Mouse (Mus musculus): Measurements from ENCODE around the gene Pdxk. TPM values are rescaled to one million over a fixed set of nuclear protein-coding genes. Genes with fewer than 3 reads are reported as not detected.

Gene Pdxk
- polyA plus RNA-seq, 1 experiment from 2014 or later = 13.0 TPM

- Histone ChIP-seq H3K27ac (peak overlapping the region; percentile 67), H3K36me3 (replicated peaks) (no peaks in the 10 kb centered on the region), H3K27me3 (ENCODE audit: poor library complexity, severe bottlenecking) (peaks cover 9% of the 10 kb centered on the region; the same call in 1 of the 2 replicates), H3K9me3 (no peaks in the 10 kb centered on the region), H3K4me3 (no peak overlapping the region; the same call in 1 of the 2 replicates), H3K4me1 (peaks cover 20% of the 10 kb centered on the region)
- DNase-seq (ENCODE audit: extremely low spot score, low spot score) = no peak
- 34% methylated on average over 15 of the region's 15 CpGs for WGBS
Observed at GRCm38 (mm10) chr10:78470582-78471313, 6.0 kb upstream of the Pdxk start.

GRCm38 (mm10) chr10:78467761-78468310 is 3.1 kb upstream of the Pdxk start:
- no peak for DNase-seq (ENCODE audit: extremely low spot score, low spot score)
- Histone ChIP-seq H3K4me3 (no peak overlapping the region), H3K4me1 (peaks cover 46% of the 10 kb centered on the region), H3K36me3 (replicated peaks) (no peaks in the 10 kb centered on the region), H3K9me3 (no peaks in the 10 kb centered on the region), H3K27ac (no peak overlapping the region), H3K27me3 (ENCODE audit: poor library complexity, severe bottlenecking) (peaks cover 25% of the 10 kb centered on the region)
- WGBS = 74% methylated on average over 2 of the region's 2 CpGs

- no peak for DNase-seq (ENCODE audit: extremely low spot score, low spot score)
- no peak overlapping the region for H3K4me3 ChIP-seq
- peaks cover 17% of the 10 kb centered on the region for H3K27me3 ChIP-seq (ENCODE audit: poor library complexity, severe bottlenecking)
- H3K27ac ChIP-seq = no peak overlapping the region
- peaks cover 46% of the 10 kb centered on the region for H3K4me1 ChIP-seq
- H3K9me3 ChIP-seq = no peaks in the 10 kb centered on the region
- no peaks in the 10 kb centered on the region for H3K36me3 ChIP-seq (replicated peaks)
- 88% methylated on average over 9 of the region's 9 CpGs for WGBS
Observed at GRCm38 (mm10) chr10:78466647-78467046, 1.9 kb upstream of the Pdxk start.

DNA sequence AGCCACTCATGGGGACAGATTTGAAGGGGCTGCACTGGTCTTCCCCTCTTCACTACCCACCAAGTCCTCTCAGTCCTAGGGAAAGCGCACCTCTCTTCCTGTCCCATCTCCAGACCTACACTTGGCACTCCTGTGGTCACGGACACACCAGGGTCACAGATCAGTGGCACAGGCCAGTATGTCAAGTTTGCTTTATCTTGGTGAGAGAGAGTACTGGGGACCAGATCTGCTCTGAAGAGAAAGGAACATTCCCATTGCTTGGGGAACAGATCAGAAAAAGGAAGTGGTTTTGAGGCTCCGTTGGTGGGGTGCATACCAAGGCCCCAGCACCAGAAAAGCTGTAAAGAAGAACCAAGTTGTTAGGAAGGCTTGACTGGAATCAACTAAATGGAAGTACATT is 697 bp upstream of the Pdxk start:
- no peak for DNase-seq (ENCODE audit: extremely low spot score, low spot score)
- Histone ChIP-seq H3K27me3 (ENCODE audit: poor library complexity, severe bottlenecking) (peaks cover 16% of the 10 kb centered on the region), H3K27ac (peak overlapping the region; percentile 83), H3K9me3 (no peaks in the 10 kb centered on the region), H3K4me1 (peaks cover 40% of the 10 kb centered on the region), H3K36me3 (replicated peaks) (no peaks in the 10 kb centered on the region), H3K4me3 (peak overlapping the region; percentile 77)
- 83% methylated on average over 3 of the region's 3 CpGs for WGBS

DNA sequence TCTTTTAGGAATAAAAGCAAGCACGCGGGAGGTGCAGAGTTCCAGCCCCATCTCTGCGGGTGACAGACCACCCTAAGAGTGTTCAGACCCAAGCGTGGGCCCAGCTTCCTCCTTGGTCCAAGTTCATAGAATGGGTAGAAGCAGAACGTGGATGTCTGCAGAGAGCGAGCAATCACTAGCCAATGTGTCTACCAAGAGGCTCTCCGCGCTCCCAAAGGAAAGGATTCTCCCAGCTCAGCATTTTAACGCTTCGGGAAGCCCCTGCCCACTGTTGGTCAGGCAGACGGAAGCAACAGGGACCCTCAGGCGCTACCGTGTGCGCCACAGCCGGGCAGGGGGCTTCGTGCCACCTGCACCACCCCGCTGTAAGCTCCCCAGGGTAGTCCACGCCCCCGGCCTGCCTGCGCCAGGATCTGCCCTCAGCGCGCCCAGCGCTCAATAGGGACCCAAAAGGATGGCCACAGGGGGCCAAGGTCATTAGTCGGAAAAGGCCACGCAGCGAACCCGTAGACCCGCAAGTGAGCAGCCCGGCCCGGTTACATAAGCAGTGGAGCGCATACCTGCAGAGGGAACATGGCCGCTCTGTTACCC is 479 bp downstream of the Pdxk start:
- H3K27ac ChIP-seq = peak overlapping the region; percentile 83
- H3K27me3 ChIP-seq (ENCODE audit: poor library complexity, severe bottlenecking) = peaks cover 16% of the 10 kb centered on the region
- H3K36me3 ChIP-seq (replicated peaks) = no peaks in the 10 kb centered on the region
- no peaks in the 10 kb centered on the region for H3K9me3 ChIP-seq
- WGBS = under 1% methylated on average over 32 of the region's 32 CpGs
- peaks cover 39% of the 10 kb centered on the region for H3K4me1 ChIP-seq
- DNase-seq (ENCODE audit: extremely low spot score, low spot score) = no peak
- peak overlapping the region; percentile 77 for H3K4me3 ChIP-seq

DNA sequence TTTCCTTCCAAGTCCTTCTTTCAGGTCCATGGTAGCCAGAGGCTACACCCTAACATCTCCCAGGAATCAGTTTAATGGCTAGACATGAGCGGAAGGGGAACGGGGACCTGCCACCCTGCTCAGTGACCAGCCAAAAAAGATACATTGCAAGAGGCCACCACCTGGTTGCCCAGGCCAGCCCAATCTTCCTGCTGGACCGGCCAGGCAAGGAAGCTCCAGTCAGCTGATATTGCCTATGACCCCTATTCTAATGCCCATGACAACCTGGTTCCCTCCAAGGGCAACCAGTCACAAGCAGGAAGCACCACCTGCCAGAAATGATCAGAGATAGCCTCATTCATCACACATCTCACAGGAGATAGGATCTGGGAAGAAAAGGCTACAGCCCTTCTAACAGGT is 1.0 kb downstream of the Pdxk start:
- Histone ChIP-seq H3K9me3 (no peaks in the 10 kb centered on the region), H3K4me1 (peaks cover 42% of the 10 kb centered on the region), H3K36me3 (replicated peaks) (no peaks in the 10 kb centered on the region), H3K27ac (no peak overlapping the region), H3K4me3 (peak overlapping the region; percentile 77), H3K27me3 (ENCODE audit: poor library complexity, severe bottlenecking) (peaks cover 16% of the 10 kb centered on the region)
- no peak for DNase-seq (ENCODE audit: extremely low spot score, low spot score)
- WGBS = 82% methylated on average over 3 of the region's 3 CpGs

GRCm38 (mm10) chr10:78462945-78463768 is 1.6 kb downstream of the Pdxk start:
- no peak for DNase-seq (ENCODE audit: extremely low spot score, low spot score)
- Histone ChIP-seq H3K9me3 (no peaks in the 10 kb centered on the region), H3K4me3 (0 out of 2 replicates have a peak overlapping the region, but pooled peaks have one; percentile 77), H3K36me3 (replicated peaks) (no peaks in the 10 kb centered on the region), H3K27me3 (ENCODE audit: poor library complexity, severe bottlenecking) (peaks cover 16% of the 10 kb centered on the region), H3K27ac (no peak overlapping the region), H3K4me1 (peaks cover 46% of the 10 kb centered on the region)
- 90% methylated on average over 8 of the region's 8 CpGs for WGBS

- peaks cover 46% of the 10 kb centered on the region for H3K4me1 ChIP-seq
- no peaks in the 10 kb centered on the region for H3K9me3 ChIP-seq
- H3K27ac ChIP-seq = no peak overlapping the region
- 81% methylated on average over 4 of the region's 4 CpGs for WGBS
- no peak for DNase-seq (ENCODE audit: extremely low spot score, low spot score)
- H3K27me3 ChIP-seq (ENCODE audit: poor library complexity, severe bottlenecking) = peaks cover 16% of the 10 kb centered on the region
- H3K4me3 ChIP-seq = no peak overlapping the region
- H3K36me3 ChIP-seq (replicated peaks) = no peaks in the 10 kb centered on the region
Observed at GRCm38 (mm10) chr10:78461767-78462166, 3.0 kb downstream of the Pdxk start.

DNA sequence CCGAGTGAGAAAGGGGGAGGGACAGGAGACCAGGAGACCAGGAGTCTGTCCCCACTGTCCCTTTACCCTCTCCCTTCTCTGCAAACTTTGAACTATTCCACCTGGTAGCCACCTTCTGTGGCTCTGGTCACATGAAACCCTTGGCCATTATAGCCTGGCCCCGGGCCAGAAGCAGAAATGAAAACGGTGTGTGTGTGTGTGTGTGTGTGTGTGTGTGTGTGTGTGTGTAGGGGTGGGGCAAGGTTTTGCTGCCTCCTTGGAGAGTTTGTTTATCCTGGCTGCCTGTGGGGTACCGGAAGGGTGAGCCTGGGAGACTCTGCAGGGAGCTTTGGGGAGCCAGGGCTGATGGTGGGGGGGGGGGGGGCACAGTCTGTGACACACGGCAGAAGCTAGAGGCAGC is 4.3 kb downstream of the Pdxk start:
- H3K27me3 ChIP-seq (ENCODE audit: poor library complexity, severe bottlenecking) = peaks cover 13% of the 10 kb centered on the region
- no peaks in the 10 kb centered on the region for H3K9me3 ChIP-seq
- no peak overlapping the region for H3K4me3 ChIP-seq
- peaks cover 47% of the 10 kb centered on the region for H3K4me1 ChIP-seq
- H3K36me3 ChIP-seq (replicated peaks) = no peaks in the 10 kb centered on the region
- no peak for DNase-seq (ENCODE audit: extremely low spot score, low spot score)
- WGBS = 74% methylated on average over 5 of the region's 5 CpGs
- no peak overlapping the region for H3K27ac ChIP-seq

DNA sequence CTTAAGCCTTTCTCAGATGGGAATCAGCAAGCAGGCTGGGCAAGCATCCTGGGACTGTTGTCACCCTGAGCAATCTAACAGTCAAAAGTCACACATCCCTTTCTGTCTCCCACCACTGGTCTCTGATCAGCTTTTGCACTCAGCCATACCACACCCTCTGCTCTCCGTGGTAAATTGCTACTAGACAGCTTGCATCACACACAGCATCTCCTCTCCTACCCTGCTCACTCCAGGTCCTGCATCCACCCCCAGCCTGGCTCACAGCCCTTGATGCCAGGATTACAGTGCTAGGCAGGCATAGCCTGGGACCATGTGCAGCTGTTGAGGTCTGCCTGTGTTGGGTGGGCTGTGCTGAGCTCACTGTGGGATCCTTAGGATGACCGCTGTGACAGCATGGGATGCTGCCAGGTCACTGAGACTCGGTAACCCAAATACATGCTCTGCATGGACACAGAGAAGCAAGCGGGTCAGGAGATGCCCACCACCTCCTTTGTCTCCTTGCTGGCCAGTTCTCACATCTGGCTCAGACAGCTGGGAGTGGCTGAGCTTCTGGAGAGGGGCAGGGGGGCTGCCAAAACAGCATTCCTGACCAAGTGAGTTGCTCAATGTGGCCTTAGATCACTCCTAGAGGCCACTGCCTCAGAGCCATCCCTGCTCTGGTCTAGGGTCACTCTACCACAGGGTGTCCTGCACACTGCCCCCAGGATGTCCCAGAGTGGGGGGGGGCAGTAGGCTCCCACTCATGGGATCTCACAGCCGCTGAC is 6.2 kb downstream of the Pdxk start:
- no peak for DNase-seq (ENCODE audit: extremely low spot score, low spot score)
- H3K27ac ChIP-seq = peak overlapping the region; percentile 48; the same call in 1 of the 2 replicates
- 70% methylated on average over 5 of the region's 5 CpGs for WGBS

DNA sequence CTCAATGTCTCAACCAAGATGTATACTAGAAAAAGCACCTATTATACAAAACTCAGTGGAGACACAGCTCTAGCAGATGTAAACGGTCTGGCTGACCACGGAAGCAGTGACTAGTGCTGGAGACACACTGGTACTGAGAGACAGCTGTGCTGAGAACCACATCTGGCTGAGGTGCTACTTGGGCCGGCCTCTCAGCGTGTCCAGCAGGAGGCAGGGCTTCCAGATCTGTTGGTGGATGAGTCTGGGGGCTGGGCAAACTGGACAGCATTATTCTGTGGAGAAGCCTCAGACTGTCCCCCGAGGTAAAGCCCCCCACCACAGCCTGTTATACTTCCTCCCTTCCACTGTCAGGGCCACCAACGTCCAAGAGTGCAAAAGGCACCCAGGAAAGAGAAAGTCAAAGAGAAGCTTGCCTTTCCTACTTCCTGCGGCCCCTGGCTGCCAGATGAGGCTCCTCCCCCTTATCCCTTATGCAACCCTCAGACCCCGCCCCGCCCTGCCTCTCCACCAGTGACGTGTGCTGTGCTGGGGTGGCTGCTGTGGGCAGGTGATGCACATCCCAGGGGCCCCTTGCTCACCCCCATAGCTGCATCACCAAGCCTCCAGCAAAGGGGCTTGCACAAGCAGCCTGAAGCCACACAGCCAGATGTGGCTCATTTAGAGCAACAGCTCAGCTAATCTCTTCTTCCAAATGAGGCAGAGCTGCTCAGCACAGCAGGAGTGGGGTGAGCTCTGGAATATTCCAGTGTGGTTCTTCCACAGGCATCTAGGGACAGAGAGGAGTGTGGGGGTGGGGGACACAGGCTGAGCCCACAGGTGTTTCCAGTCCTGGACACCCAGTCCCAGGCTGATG is 7.1 kb downstream of the Pdxk start:
- H3K27me3 ChIP-seq (ENCODE audit: poor library complexity, severe bottlenecking) = no peaks in the 10 kb centered on the region
- H3K4me1 ChIP-seq = peaks cover 37% of the 10 kb centered on the region
- WGBS = 29% methylated on average over 10 of the region's 10 CpGs
- peak overlapping the region; percentile 10 for H3K4me3 ChIP-seq
- H3K36me3 ChIP-seq (replicated peaks) = no peaks in the 10 kb centered on the region
- H3K9me3 ChIP-seq = no peaks in the 10 kb centered on the region
- DNase-seq (ENCODE audit: extremely low spot score, low spot score) = no peak
- H3K27ac ChIP-seq = no peak overlapping the region

More for the DNA sequence above, 6.2 kb downstream of the Pdxk start:
- H3K27me3 ChIP-seq (ENCODE audit: poor library complexity, severe bottlenecking) = peaks cover 7% of the 10 kb centered on the region
- peaks cover 36% of the 10 kb centered on the region for H3K4me1 ChIP-seq
- no peaks in the 10 kb centered on the region for H3K36me3 ChIP-seq (replicated peaks)
- H3K4me3 ChIP-seq = no peak overlapping the region
- no peaks in the 10 kb centered on the region for H3K9me3 ChIP-seq

Data from forebrain, embryonic 10.5 days (tissue).